Mouse (Mus musculus) hindbrain, postnatal 0 days (tissue): ENCODE measurements at regions not wholly inside any gene's neighbourhood (a gene's known extent, or its start where the extent isn't known, plus 50 kb on each side); places are given as distances from the start of the nearest gene placed in this dataset.

ENCODE experiments used
- ATAC-seq: fragments of 200-750 bp; cut with Nextera tagmentation; 2 replicates; pipeline ENCODE4 v1.8.0; 2017; ENCODE audit warnings: mild to moderate bottlenecking, moderate TSS enrichment, moderate library complexity
- DNase-seq: peaks from one replicate; pipeline ENCODE4 v3.0.0-alpha.2; 2015; ENCODE audit warnings: low spot score
- H3K27ac ChIP-seq: fragments of 300-500 bp; sonication (generic); 2 replicates; pipeline ENCODE4 v1.5.1; 2014; ENCODE audit warnings: mild to moderate bottlenecking
- H3K27me3 ChIP-seq: fragments of 300-500 bp; sonication (generic); 2 replicates; pipeline ENCODE4 v1.6.1; 2014; ENCODE audit warnings: low read length, mixed read lengths; ENCODE audit not compliant: insufficient read depth
- H3K36me3 ChIP-seq: fragments of 300-500 bp; sonication (generic); 2 replicates; pipeline ENCODE4 v1.6.1; 2014; ENCODE audit warnings: low read length, mixed read lengths; ENCODE audit not compliant: insufficient read depth
- H3K4me1 ChIP-seq: fragments of 300-500 bp; sonication (generic); 2 replicates; pipeline ENCODE4 v1.6.1; 2014; ENCODE audit warnings: antibody characterized with exemption, low read length, mixed read lengths; ENCODE audit not compliant: insufficient read depth
- H3K4me2 ChIP-seq: fragments of 300-500 bp; sonication (generic); 2 replicates; pipeline ENCODE4 v1.6.1; 2014; ENCODE audit warnings: low read depth, mild to moderate bottlenecking, low read length, moderate library complexity, mixed read lengths
- H3K4me3 ChIP-seq: fragments of 300-500 bp; sonication (generic); 2 replicates; pipeline ENCODE4 v1.5.1; 2014; ENCODE audit warnings: low read length
- H3K9ac ChIP-seq: fragments of 300-500 bp; sonication (generic); replicated peaks from 2 replicates; pipeline ENCODE4 v1.6.1; 2014; ENCODE audit warnings: mild to moderate bottlenecking, low read length, moderate library complexity, mixed read lengths
- H3K9me3 ChIP-seq: fragments of 300-500 bp; sonication (generic); 2 replicates; pipeline ENCODE4 v1.6.1; 2016; ENCODE audit warnings: low read length, mixed read lengths
- CTCF ChIP-seq: IDR thresholded peaks from 2 replicates; pipeline ENCODE4 v1.5.1; 2016; ENCODE audit warnings: antibody characterized with exemption, control low read depth, low read depth
- WGBS: fragments of 180-500 bp; shearing (Covaris S2); extraction: QIAGEN DNeasy Blood & Tissue Kit; methylation state at CpG from one replicate; pipeline ENCODE4 v1.1.7; 2014; 5-methylcytosine and 5-hydroxymethylcytosine counted together

DNA sequence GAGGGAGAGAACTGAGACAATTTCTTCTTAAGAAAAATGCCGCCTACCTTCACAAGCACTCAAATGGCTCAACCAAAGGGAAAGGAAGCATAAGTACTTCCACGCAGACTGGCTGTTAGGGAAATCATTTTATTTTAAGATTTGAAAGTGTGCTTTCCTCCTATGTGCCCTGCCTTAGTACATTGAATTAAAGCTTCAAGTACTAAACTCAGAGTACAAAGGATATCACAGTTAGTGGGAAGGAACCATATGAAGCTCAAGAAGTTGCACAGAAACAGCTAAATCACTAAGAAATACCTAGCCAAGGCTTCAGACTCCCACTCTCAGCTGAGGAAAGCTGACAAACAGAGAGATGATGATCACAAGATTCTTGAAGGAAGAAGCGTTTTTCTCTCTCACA is 380.5 kb downstream of the Gria2 start:
- Histone ChIP-seq H3K4me3 (no peak overlapping the region), H3K9ac (no peak overlapping the region), H3K27ac (no peak overlapping the region), H3K4me2 (no peak overlapping the region), H3K4me1 (no peaks in the 10 kb centered on the region), H3K9me3 (no peaks in the 10 kb centered on the region), H3K36me3 (no peaks in the 10 kb centered on the region), H3K27me3 (no peaks in the 10 kb centered on the region)
- ATAC-seq (no peak), DNase-seq (no peak)
- TF ChIP-seq CTCF = no peak
- WGBS = 91% methylated on average over 3 of the region's 3 CpGs

DNA sequence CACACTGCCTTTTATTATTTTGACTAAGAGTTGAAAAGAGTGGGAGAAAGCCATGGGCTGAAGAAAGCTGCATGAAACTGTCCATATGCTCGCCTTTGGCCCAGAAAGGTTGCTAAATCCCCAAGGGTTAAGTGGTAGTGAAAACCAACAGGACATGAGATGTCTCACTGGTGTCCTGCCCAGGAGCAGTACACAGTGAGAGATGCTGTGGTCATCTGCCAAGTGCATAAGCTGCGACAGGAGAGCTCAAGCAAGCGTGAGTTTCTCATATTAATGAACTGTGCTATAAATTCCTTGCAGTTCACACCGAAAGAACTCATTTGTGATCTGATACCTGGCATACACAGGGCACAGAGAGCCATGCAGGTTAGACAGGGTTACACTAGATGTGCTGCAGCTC is 380.0 kb downstream of the Gria2 start:
- Histone ChIP-seq H3K4me3 (no peak overlapping the region), H3K27ac (no peak overlapping the region), H3K27me3 (no peaks in the 10 kb centered on the region), H3K4me2 (no peak overlapping the region), H3K36me3 (no peaks in the 10 kb centered on the region), H3K4me1 (no peaks in the 10 kb centered on the region), H3K9ac (no peak overlapping the region), H3K9me3 (no peaks in the 10 kb centered on the region)
- 54% methylated on average over 4 of the region's 4 CpGs for WGBS
- no peak for ATAC-seq
- no peak for TF ChIP-seq CTCF
- DNase-seq = peak; percentile 40
